Mouse (Mus musculus) adipocyte (in vitro differentiated cells): ENCODE data around the gene Ints13.
"Not testable (repeated sequence)": the region's sequence is repeated elsewhere in the genome, so short reads cannot be mapped to it uniquely, and the experiment has no call there.

Source experiments
- DNase-seq: peaks from one replicate; pipeline ENCODE4 v3.0.0-alpha.2; 2016; ENCODE audit warnings: low spot score

Gene Ints13

DNA sequence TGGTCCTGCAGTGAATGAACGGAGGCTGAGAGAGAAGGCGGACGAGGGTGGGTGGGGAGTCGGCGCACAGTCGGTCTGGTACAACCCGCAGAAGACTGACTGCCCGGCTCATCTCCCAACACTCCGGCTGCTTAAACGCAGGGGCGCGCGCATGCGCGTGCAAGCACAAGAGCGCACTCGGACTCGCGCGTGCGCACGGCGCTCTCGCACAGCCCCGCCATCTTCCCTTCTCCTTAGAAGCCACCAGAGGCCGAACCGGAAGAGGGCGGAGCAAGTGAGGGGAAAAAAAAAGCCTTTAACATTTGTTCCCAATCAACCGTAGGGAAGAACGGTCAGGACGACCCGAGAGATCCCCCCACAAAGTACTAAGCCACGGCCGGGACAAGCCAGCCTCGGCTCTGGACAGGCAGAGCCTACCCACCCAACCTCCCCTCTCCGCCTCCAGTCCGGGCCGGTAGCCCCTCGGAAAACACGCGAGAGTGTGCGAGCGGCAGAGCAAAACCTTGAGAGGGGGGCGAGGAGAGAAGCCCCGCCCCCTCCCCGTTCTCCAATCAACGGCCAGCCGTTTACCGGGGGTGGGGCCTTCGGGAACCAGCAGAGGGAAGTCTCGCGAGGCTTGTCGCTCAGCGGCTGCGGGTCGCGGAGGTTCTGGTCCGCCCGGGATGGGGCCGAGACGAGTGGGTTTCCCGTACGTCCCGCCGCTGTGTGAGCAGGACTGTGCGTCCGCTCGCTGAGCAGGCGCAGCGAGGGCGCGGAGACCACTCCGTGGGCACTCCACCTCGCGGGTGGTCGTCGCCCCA is at the start of gene Ints13:
Ints13 (minus strand) TSS at position 526 of the 800 bp plus-strand sequence.
- DNase-seq: peak; percentile 99

DNA sequence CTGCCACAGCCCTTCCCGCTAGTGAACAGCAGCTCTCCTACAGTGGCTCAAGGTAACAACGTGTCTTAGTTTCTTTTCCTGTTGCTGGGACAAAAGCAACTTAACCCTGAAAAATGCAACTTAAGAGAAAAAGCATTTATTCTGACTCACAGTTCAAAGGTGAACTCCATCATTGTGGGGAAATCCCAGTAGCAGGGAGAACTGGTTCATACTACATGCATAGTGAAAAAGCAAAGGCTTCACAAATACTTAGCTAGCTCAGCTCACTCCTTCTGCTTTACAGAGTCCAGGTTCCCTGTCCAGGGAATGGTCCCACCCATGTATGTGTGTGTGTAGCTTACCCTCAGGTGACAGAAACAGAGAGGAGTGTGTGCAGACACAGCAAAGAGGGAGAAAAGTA is 39.0 kb upstream of the Ints13 start:
- DNase-seq: no peak

DNA sequence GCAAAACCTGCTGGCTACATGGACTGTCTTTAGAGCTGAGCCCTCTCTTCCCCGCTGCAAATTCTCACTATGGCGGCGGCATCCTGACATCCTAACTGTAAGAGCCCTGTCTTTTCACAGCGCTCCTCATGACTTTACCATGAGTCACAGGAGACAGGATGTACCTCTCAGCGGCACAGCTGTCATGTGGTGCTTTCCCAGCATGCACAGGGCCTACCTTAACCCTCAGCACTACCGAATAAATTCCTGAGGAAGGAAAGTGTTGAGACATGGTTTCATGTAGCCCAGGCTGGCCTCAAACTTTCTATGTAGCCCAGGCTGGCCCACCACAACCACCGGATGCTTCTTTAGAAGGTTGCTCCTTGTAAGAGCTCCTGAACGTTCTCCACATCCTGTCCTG is 38.3 kb upstream of the Ints13 start:
- DNase-seq: no peak

DNA sequence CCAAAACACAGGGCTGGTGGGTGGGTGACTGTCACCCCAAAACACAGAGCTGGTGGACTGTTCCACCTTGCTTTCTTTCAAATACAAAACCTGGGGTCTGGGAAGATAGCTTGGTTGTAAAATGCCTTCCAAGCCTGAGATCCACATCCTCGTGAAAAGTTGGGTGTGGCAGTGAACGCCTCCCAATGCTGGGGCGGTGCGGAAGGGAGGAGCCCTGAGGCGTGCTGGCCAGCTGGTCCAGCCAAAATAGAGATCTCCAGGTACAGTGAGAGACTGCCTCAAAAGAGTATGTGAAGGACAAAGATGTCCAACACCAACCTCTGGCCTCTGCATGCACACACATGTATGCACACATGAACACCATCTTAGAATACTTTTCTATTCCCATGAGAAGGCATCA is 36.9 kb upstream of the Ints13 start:
- DNase-seq: no peak

DNA sequence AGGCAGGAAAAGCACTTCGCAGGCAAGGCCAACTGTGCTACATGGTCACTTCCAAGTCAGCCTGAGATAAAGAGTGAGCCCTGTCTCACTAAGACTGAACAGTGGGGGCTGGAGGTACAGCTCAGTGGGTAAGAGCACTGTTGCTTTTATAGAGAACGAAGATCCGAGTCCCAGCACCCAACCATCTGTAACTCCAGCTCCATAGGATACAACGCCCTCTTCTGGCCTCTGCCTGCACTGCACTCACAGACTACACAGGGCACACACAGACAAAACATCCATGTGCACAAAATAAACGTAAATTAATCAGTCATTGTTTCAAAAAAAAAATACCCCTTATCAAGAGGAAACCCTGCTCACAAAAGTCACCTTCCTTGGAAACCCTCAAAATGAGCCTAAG is 36.3 kb upstream of the Ints13 start:
- no peak for DNase-seq

DNA sequence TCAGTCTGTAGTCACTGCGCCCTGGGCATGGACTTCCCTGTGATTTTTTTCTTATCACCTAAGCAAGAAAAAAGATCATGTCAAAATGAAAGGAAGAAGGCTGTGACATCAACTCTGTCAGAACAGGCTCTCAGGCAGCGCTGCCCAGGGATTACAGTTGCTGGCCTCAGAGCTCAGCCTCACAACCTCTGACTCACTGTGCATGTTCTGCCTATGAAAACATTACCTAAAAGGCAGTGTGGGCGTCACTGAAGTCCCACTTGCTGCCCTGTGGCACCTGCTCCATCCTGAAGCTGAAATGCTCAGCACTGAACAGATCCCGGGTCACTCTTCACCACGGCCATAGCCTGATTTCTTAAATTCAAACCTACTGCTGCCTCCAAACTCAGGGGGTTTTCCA is 35.1 kb upstream of the Ints13 start:
- DNase-seq: no peak

DNA sequence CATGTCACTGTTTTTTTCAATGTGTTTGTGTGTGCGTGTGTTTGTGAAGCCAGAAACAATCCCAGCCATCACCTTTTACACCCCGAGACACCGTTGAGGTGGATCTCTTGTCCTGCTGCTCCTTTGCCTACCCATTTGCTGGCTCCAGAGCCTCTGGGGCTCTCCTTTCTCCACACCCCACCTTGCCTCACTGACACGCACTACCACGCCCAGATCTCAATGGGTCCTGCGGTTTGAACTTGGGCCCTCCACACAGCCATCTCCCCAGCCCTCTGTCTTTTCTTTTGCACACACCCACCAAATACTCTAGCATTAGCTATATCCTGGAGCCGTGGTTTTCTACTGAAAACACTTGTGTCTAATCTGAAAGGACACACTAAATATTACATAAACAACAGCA is 34.3 kb upstream of the Ints13 start:
- no peak for DNase-seq

DNA sequence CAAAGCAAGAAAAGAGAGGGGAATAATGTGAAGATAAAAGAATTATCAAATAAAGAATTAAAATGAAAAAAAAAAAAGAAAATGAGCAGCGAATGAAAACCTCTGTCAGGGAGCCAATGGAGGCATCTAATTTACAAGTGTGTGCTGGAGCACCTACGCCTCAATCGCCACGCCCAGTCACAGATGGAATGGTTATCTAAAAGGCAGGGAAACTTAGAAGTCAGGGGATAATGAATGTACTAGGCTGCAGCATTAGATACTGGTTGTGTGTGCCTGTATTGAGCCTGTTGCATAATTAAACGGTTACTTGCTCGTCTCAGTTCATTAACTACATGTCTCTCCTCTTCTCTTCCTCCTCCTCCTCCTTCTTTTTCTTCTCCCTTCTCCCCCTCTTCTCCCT is 33.8 kb upstream of the Ints13 start:
- DNase-seq: no peak

DNA sequence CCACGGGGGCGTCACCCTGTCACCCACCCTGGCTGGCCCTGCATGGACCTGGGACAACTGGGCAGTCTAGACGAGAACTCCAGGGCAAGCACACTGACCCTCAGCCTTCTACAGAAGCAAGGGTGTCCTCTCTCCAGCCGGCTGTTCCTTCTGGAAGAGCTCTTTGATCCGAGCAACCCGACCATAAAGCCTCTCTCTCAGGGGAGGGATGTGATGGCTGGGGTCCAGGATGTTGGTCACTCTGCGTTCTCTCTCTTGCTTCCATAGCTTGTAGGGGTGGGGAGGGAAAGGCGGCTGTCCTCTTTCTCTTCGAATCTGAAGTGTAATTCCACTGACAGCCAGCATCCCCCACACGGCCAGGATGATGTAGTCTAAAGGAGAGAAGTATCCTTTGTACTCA is 26.0 kb upstream of the Ints13 start:
- DNase-seq: no peak

DNA sequence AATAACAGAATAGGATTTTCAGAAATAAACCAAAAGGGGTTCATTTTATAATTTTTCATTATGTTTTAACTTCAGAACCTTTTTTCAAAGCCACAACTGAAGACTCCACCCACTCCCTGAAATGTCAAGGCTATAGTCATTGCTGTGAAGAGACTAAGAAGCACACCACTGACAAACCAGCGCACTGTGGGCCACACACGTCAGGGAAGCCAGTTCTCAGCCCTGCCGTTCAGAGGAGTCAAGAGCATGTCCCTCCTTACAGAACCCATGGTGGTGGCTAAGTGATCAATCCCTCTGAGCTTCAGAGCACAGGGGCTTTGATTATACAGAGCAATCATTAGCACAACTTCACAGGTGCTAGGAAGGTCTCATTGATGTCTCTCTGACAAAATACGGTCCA is 25.0 kb upstream of the Ints13 start:
- DNase-seq: no peak

DNA sequence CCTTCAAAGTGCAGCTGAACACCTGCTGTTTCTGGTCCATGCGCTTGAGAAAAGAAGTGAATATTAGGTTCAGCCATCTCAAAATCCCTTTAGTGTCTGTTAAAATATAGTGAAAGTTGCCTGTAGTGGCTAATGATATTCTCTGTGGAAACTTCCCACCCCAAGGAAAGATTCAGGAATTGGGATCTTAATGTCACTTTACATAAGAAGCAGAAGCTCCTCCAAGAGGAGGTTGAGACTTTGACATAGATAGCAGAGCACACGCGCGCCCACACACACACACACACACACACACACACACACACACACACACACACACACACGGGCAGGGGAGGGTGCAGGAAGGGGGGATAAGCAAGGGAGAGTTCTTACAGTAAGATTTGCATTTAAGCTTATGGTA is 7.5 kb upstream of the Ints13 start:
- DNase-seq: no peak

DNA sequence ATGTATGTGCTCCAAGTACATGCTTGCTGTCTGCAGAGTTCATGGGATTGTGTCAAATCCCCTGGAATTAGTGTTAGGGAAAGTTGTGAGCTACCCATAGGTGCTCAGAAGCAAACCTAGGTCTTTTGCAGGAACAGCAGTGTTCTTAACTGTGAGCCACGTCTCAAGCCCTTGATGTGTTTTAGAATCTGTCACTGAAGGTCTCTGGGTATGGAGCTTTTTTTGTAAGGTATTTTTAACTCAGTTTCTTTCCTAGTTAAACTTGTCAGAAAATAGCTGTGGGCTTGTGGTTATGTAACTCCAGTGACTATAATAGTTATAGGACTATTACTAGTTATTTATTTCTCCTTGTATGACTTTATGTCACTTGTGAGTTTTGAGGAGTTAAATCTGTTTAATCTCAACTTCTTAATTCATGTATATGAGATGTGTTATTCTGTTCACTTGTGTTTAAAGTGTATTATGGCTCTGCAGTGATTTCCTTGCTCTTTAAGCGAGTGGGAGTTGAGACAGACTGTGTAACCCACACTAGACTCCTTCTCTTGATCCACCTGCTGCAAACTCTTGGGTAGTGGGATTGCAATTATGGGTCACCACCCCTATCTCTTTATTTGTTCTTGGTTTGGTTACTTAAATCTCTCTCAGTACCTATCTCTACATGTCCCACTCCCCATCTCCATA is 5.9 kb upstream of the Ints13 start:
- DNase-seq: no peak

DNA sequence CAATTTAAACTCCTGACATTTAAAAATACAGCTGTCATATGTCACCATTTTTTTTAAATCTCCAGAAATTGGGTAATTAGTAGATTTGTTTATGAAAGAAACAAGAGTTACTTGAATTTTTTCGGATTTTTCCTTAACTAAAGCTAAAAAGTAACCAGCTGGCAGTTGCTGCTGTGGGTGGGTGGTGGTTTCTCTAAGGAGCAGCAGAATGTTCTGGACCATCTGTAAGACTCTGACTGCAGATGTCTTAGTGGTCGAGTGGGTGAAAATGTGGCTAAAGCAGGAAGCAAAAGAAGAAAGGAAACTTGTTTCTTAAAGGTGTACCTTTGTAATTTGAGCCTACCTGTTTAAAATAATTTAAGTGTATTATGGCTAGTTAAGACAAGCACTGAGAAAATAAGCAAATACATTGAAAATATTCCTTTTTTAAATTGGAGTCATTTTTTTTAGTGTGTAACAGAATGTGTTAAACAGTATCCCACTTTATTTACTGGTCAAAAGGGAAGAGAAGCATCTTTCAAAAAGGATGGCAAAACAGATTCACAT is 2.8 kb upstream of the Ints13 start:
- no peak for DNase-seq

DNA sequence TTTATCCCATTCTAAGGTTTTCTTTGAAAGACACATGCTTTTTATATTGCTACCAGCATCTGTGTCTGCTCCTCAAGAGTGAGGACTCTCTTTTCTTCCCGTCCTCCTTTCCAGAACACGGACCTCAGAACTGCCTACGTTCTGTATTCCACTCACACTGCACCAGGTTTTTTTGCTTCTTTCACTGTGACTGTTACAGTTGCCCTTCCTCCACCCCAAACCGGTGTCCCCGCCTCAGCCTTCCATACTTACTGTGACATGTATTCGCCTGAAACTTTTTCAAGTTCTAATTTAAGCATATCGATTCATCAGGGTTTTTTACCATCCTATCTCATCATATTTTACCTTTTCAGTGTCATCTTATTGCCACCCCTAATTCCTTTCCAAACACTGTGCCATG is 951 bp upstream of the Ints13 start:
- peak; percentile 64 for DNase-seq

DNA sequence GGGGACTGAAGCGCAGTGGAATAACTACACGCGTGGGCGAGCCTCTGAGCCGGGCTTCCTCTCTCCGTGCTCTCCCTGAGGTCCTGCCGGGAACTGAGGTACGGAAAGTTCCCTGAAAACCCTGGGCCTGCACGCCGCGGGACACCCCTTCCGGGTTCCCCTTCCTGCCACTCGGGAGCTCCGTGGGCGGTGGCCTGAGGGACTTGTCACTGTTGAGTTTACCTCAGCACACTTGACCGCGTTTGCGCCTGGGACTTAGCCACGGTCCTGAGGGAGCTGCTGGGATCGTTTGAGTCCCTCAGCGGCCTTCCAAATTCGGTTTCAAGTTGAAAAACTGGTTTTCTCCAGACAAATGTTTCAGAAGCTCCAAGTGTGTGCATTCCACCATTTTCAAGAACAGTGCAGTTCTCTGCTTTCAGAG is 486 bp upstream of the Ints13 start:
- peak; percentile 86 for DNase-seq

DNA sequence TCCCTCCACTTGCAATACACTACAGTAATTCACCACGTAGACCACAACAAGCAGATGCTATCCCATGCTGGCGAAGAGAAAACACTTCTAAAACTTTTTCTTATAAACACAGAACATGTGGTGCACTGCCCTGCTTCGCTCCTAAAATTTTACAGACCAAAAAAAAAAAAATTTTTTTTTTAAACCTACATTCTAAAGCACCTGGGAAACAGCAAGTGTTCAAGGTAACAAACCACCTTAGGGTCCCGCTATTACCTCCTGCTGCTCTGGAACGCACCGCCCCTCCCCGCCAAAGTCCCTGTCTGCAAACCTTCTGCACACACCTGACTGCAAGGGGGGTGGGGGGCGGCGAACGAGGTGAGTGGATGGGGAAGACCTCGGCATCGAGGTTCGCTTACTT is 732 bp downstream of the Ints13 start, which contains the start of gene Fgfr1op2:
Fgfr1op2 (plus strand) TSS at position 301 of the 400 bp plus-strand sequence.
- no peak for DNase-seq

DNA sequence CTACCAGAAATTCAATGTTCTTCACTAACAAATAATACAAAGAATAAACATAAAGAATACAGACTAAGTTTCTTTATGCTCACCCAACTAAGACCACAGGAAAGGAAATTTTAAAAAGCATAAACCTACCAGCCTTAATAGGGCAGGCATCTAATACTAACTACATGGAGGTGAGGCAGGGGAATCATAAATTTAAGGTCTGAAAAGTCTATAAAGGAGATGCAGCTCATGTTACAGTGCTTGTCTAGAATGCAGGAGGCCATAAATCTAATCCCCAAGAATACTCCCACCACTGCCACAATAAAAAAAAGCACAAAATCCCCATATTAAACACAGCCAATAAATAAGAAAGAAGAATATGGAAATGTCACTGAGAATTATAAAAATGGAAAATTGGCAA is 5.6 kb downstream of the Ints13 start:
- no peak for DNase-seq

DNA sequence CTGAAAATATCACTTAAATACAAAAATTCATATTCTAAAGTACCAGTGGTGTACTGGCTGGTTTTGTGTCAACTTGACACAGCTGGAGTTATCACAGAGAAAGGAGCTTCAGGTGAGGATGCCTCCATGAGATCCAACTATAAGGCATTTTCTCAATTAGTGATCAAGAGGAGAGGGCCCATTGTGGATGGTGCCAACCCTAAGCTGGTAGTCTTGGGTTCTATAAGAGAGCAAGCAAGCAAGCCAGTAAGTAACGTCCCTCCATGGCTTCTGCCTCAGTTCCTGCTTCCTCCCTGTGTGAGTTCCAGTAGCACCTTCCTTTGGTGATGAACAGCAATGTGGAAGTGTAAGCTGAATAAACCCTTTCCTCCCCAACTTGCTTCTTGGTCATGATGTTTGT is 15.2 kb downstream of the Ints13 start:
- DNase-seq: not testable (repeated sequence)

DNA sequence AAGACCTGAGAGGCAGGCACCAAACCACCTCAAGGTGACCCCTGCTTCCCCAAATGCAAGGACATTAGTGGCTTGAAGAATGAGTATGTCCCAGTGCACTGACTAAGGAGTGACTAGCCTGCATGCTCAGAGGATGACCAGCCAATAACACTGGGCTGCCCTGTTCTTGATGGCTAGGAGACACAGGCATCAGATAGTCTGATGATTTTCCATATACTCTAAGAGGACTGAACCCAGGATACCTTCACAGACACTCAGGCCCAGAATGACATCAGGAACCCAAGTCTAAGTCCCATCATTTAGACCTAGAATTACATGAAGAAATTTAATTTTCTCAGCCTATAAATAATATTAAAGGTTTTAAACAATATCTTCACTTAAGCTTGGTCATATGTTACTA is 26.3 kb downstream of the Ints13 start:
- DNase-seq: no peak

DNA sequence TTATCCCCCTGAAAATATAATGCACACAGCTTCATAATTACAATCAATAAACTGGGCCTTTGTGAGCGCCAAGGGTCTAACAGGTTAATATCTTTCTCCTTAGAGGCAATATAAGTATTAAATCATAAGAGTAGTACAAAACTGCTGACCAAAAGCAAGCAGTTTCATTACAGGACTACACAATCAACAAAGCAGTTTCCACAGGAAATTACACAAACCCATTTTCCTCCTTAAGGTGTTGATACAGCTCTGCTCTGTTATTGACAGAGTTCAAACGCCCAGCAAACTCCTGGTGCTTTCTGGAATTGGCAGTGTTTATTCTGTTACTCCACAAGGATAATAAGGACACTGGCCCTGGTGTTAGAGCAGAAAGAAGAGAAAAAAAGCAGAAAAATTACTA is 27.2 kb downstream of the Ints13 start:
- no peak for DNase-seq

DNA sequence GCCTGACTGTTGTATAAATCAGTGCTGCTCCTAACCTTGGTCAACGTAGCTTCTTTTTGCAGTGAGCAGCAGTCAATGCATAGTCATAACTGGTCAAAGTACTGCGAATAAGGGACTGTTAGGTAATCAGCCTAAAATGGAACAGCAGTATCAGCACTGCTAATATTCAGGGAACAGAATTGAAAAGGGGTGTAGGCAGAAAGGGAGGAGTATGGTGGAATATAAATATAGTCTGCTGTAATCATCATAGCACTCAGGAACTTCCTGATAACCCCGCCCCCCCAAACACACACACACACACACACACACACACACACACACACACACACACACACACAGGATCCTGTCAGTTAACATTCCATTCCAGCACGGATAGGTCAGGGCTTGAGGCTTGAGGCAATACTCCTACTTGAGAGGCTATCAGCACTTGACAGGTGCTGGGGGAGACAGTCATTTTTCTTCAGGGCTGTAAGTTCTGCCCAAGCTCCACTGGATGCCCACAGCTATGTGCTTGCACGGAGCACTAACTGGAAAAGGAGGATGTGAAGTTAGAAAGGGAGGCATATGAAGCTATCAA is 32.3 kb downstream of the Ints13 start:
- no peak for DNase-seq

DNA sequence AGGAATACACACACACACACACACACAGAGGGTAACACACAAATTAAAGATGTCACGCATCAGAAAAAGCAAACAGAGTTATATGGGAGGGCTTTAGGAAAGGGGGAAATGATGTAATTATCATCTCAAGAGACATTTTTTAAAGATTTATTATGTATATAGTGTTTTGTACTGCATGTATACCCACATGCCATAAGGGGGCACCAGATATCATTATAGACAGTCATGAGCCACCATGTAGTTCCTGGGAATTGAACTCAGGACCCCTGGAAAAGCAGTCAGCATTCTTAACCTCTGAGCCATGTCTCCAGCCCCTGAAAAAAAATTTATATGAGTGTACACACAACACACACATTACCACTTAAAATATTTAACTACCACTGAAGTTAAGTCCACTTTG is 33.0 kb downstream of the Ints13 start:
- DNase-seq: no peak

DNA sequence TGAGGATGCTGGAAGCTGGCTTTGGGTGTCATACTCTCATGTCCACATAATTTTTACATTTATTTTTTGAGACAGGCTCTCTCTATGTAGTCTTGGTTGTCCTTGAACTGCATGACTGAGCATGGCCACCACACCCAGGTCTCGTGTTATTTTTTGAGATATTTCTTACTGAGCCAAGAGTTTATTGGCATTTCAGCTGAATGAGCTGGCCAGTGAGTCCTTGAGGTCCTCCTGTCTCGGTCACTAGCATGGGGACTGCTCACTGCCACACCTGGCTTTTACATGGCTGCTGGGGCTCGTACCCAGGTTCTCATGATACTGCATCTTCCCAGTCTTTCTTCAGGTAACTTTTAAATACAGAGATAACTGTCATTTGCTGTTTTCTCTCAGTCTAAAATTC is 37.2 kb downstream of the Ints13 start:
- DNase-seq: no peak
